Mouse (Mus musculus) heart, embryonic 14.5 days (tissue): Measurements from ENCODE around the gene Pnmal2. TPM values are rescaled to one million over a fixed set of nuclear protein-coding genes. Genes with fewer than 3 reads are reported as not detected.

Experiments
- ATAC-seq: fragments of 200-750 bp; cut with Nextera tagmentation; 2 replicates; pipeline ENCODE4 v1.8.0; 2017; ENCODE audit warnings: low read depth, moderate TSS enrichment; ENCODE audit not compliant: insufficient number of reproducible peaks, insufficient read depth, low FRiP score
- H3K27ac ChIP-seq, 2 experiments: fragments of 200-500 bp in 1 of 2; fragments of 300-500 bp in 1 of 2; sonication (generic) in 1 of 2; replicated peaks in 1 of 2; 2 replicates each; pipeline ENCODE4 v1.5.1; 2012 to 2014; ENCODE audit warnings: low read depth in 2 of 2, low read length in 2 of 2, control low read depth in 1 of 2, mild to moderate bottlenecking in 1 of 2, mixed read lengths in 1 of 2; ENCODE audit not compliant: control insufficient read depth in 1 of 2, insufficient read depth in 1 of 2
- H3K27me3 ChIP-seq: fragments of 300-500 bp; sonication (generic); 2 replicates; pipeline ENCODE4 v1.6.1; 2014; ENCODE audit warnings: mild to moderate bottlenecking, low read length, control low read depth; ENCODE audit not compliant: control insufficient read depth, insufficient read depth
- H3K36me3 ChIP-seq: fragments of 300-500 bp; sonication (generic); 2 replicates; pipeline ENCODE4 v1.6.1; 2014; ENCODE audit warnings: mild to moderate bottlenecking, control low read depth, low read length, mixed read lengths; ENCODE audit not compliant: control insufficient read depth, insufficient read depth
- H3K4me1 ChIP-seq, 2 experiments: fragments of 200-500 bp in 1 of 2; fragments of 300-500 bp in 1 of 2; sonication (generic) in 1 of 2; 2 replicates each; pipeline ENCODE4 v1.6.1; 2012 to 2014; ENCODE audit warnings: low read length in 2 of 2, control low read depth in 1 of 2, mixed read lengths in 1 of 2; ENCODE audit not compliant: control insufficient read depth in 2 of 2, insufficient read depth in 2 of 2
- H3K4me2 ChIP-seq: fragments of 300-500 bp; sonication (generic); 2 replicates; pipeline ENCODE4 v1.6.1; 2014; ENCODE audit warnings: mild to moderate bottlenecking, low read length
- H3K4me3 ChIP-seq, 2 experiments: fragments of 200-500 bp in 1 of 2; fragments of 300-500 bp in 1 of 2; sonication (generic) in 1 of 2; 2 replicates each; pipeline ENCODE4 v1.5.1; 2012 to 2014; ENCODE audit warnings: low read length in 2 of 2, mild to moderate bottlenecking in 2 of 2, control low read depth in 1 of 2, low read depth in 1 of 2, moderate library complexity in 1 of 2; ENCODE audit not compliant: control insufficient read depth in 1 of 2, insufficient read depth in 1 of 2
- H3K9ac ChIP-seq: fragments of 300-500 bp; sonication (generic); 2 replicates; pipeline ENCODE4 v1.6.1; 2014; ENCODE audit warnings: mild to moderate bottlenecking, low read length
- H3K9me3 ChIP-seq: fragments of 300-500 bp; sonication (generic); 2 replicates; pipeline ENCODE4 v1.6.1; 2016; ENCODE audit warnings: low read length, control low read depth; ENCODE audit not compliant: control insufficient read depth
- WGBS: fragments of 180-500 bp; shearing (Covaris S2); extraction: QIAGEN DNeasy Blood & Tissue Kit; methylation state at CpG from one replicate; pipeline ENCODE4 v1.1.7; 2014; 5-methylcytosine and 5-hydroxymethylcytosine counted together
- polyA plus RNA-seq: library from polyadenylated mRNA; unstranded; fragments of >200 nt; fragmentation: Nextera tagmentation; extraction: Ambion mirVana; gene quantifications from 2 replicates; pipeline ENCODE4 v1.2.1, GENCODE M21; 2014

Pnmal2 gene
- polyA plus RNA-seq, 1 experiment from 2014 or later = 2.8 TPM

DNA sequence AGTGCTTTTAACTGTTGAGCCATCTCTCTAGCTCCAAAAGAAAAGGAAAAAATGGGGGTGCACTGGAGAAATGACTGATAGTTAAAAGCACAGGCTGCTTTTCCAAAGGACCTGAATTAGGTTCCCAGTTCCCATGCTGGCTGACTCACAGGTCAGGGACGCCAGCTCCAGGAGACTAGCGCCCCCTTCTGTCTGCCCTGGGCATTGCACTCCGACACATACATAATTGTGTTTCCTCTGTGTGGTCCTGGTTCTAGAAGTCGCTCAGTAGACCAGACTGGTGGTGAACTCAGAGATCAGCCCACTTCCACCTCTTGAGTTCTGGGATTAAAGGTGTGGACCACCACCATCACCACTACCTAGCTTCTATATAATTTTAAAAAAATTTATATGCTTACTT lies 7.2 kb upstream of the Pnmal2 start:
- H3K4me2 ChIP-seq = no peak overlapping the region
- H3K27ac ChIP-seq = no peak overlapping the region
- ATAC-seq = no peak
- no peaks in the 10 kb centered on the region for H3K27me3 ChIP-seq
- peaks cover 6 to 12% of the 10 kb centered on the region in 2 experiments; a peak in 3 of 4 replicates for H3K4me1 ChIP-seq
- H3K9ac ChIP-seq = no peak overlapping the region
- no peak overlapping the region for H3K4me3 ChIP-seq
- 41% methylated on average over 4 of the region's 4 CpGs for WGBS
- H3K9me3 ChIP-seq = no peaks in the 10 kb centered on the region
- H3K36me3 ChIP-seq = no peaks in the 10 kb centered on the region

DNA sequence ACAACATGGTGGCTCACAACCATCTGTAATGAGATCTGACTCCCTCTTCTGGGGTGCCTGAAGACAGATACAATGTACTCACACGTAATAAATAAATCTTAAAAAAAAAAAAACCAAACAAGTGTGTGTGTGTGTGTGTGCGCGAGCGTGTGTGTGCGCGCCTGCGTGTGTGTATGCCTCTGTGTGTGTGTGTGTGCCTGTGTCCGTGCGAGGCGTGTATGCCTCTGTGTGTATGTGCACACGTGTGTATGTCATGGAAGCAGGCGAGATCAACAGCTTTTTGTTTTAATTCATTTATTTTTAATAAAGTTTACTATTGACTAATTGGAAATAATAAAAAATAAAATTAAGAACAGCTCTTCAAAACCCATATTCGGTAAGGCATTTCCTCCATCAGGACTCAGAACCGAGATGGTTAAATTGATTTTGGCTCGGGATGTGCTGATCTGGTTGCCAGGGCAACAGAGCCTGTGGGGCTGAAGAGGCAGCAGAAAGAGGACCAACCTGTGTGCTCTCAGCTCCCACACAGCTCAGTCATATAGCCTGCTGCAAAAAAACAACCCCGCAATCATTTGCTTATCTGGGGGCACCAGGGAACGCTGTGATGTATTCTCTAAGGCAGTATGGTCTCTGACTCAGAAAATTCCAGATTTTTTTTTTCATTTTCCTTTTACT lies 6.2 kb upstream of the Pnmal2 start:
- H3K4me3 ChIP-seq = no peak overlapping the region
- no peak overlapping the region for H3K4me2 ChIP-seq
- WGBS = 72% methylated on average over 17 of the region's 17 CpGs
- no peaks in the 10 kb centered on the region for H3K27me3 ChIP-seq
- ATAC-seq = no peak
- peaks cover 6 to 12% of the 10 kb centered on the region in 2 experiments; a peak in 3 of 4 replicates for H3K4me1 ChIP-seq
- no peaks in the 10 kb centered on the region for H3K36me3 ChIP-seq
- H3K9ac ChIP-seq = no peak overlapping the region
- no peaks in the 10 kb centered on the region for H3K9me3 ChIP-seq
- H3K27ac ChIP-seq = no peak overlapping the region

DNA sequence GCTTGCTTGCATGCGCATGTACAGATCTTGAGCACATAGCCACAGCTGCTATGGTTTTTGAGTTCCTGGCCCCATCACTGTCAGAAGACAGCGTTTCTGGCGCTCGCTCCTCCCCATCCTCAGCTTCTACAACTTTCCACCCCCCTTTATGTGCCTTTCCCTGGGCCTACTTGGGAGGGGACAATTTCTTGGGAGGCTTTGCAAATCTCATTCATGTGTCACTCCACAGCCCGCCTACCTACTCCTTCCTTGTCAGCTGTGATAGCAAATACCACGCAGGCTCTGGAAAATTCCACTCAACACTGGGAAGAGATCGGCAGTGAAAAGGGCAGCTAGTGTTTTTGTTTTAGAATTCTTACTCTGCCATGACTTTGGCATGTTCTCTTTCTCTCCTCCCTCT lies 4.2 kb upstream of the Pnmal2 start:
- Histone ChIP-seq H3K36me3 (no peaks in the 10 kb centered on the region), H3K4me1 (peaks cover 11 to 17% of the 10 kb centered on the region in 2 experiments), H3K4me3 (no peak overlapping the region), H3K27me3 (peaks cover 4% of the 10 kb centered on the region), H3K27ac (peak overlapping the region; percentile 10 to 30; a peak in 1 of 4 replicates), H3K4me2 (no peak overlapping the region), H3K9me3 (no peaks in the 10 kb centered on the region), H3K9ac (no peak overlapping the region)
- ATAC-seq = no peak
- 23% methylated on average over 7 of the region's 7 CpGs for WGBS

DNA sequence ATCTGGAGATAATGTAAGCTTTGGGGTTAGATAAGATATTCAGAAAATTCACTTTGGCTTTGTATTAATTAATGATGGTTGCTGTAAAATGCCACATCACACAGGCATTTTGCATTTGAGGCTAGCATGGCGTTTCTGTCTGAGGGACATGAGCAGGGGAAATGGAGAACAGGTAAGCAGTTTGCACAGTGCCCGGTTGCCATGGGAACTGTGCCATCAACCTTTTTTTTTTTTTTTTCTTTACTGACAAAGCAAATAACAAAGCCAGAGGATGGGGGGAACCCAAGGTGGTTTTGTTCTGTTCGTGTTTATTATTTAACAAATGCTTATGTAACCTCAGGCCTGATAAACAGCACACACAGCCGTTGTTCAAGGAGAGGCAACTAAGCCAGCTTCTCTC lies 1.6 kb upstream of the Pnmal2 start:
- Histone ChIP-seq H3K4me2 (no peak overlapping the region), H3K4me1 (peaks cover 28 to 37% of the 10 kb centered on the region in 2 experiments), H3K9me3 (no peaks in the 10 kb centered on the region), H3K9ac (no peak overlapping the region), H3K4me3 (no peak overlapping the region), H3K27me3 (peaks cover 29% of the 10 kb centered on the region), H3K36me3 (no peaks in the 10 kb centered on the region), H3K27ac (no peak overlapping the region)
- ATAC-seq = no peak
- WGBS = 69% methylated on average over 4 of the region's 4 CpGs

DNA sequence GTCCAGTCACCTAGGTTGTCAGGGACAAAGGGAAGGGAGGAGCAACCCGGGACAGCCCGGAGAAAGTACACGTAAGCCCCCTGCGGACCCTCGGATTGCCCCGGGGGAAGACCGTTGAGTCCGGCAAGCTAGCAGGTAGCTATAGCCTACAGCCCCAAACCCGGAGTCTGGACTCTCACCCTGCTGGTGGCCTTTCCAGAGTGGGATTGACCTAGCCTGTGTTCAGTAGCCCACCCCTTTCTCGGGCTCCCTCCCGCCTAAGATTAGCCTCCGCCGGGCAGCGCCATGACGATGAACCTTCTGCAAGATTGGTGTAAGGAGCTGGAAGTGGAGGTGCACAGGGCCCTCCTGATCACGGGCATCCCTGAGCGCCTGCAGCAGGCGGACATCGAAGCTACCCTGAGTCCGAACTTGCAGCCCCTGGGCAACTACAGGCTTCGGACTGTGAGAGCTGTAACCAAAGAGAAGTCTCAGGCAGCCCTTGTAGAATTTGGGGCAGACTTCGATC lies 380 bp downstream of the Pnmal2 start:
- Histone ChIP-seq H3K27me3 (peaks cover 42% of the 10 kb centered on the region), H3K9ac (peak overlapping the region; percentile 82), H3K27ac (no peak overlapping the region), H3K4me2 (peak overlapping the region; percentile 94), H3K9me3 (no peaks in the 10 kb centered on the region), H3K4me1 (peaks cover 34 to 51% of the 10 kb centered on the region in 2 experiments), H3K4me3 (peak overlapping the region; percentile 53 to 63), H3K36me3 (no peaks in the 10 kb centered on the region)
- 2% methylated on average over 22 of the region's 22 CpGs for WGBS
- ATAC-seq = no peak

DNA sequence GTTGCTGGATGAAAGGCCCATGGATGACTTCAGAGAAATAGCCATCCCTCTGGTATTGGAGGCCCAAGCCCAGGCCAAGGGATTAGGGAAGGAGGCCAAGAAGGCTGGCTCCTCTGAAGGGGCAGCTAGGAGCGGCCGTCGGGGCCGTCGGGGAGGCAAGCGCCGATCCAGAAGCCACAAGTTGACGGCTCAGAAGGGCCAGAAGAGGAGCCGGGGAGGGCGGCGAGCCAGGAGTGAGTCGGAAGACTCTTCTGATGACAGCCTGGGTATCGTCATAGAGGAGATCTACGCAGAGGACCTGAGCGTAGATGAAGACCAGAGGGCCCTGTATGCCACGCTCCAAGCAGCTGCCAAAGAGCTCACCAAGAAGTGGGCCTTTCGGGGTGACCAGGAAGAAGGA lies 937 bp downstream of the Pnmal2 start:
- H3K9ac ChIP-seq = no peak overlapping the region

DNA sequence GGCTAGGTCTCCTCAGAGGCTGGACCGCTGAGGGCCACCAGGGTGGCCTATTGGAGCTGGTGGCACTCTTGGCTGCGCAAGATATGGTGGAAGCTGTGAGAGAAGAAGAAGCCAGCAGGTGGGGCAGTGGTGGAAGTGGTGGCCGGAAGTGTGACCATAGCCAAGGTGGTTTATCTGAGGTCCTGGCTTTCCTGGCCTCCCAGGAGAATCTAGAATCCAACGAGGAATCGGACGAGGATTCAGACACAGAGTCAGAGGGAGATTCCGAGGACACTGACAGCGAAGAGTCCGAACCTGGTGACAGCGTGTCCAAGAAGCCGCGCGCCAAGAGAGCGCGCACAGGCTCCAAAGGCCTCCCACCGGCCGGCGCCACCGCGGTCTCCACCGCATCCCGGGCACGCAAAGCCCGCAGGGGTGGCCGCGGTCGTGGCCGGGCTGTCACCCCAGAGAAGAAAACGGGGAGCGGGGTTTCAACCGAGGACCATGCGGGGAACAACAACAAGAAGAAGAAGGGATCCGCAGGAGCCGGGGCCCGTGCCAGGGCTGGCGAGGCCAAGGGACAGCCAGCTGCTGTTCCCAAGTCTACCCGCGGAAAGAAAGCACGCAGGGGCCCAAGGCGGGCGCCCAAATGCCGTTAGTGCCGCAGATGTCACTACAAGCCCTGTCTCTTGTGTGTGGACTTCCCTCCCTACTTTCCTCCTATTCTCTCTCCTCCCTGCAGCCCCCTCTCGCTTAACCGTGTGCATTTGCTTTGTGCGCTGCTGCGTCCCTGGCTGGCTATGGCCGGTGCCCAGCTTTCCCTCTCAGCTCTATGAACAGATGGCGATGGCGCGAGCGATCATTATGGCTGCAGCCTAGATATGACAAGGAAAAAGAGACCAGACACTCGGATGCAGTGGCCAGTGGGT lies 2.2 kb downstream of the Pnmal2 start:
- H3K4me2 ChIP-seq = peak overlapping the region; percentile 77
- peak overlapping the region; percentile 57 for H3K9ac ChIP-seq
- H3K36me3 ChIP-seq = no peaks in the 10 kb centered on the region
- H3K27ac ChIP-seq = no peak overlapping the region
- peaks cover 42% of the 10 kb centered on the region for H3K27me3 ChIP-seq
- H3K4me1 ChIP-seq = peaks cover 29 to 43% of the 10 kb centered on the region in 2 experiments
- 4% methylated on average over 52 of the region's 53 CpGs for WGBS
- peak overlapping the region; percentile 34 to 43 for H3K4me3 ChIP-seq
- no peaks in the 10 kb centered on the region for H3K9me3 ChIP-seq
- no peak for ATAC-seq

More for the DNA sequence above, 937 bp downstream of the Pnmal2 start:
- peak overlapping the region; percentile 94 for H3K4me2 ChIP-seq
- H3K27me3 ChIP-seq = peaks cover 42% of the 10 kb centered on the region
- no peaks in the 10 kb centered on the region for H3K36me3 ChIP-seq
- H3K9me3 ChIP-seq = no peaks in the 10 kb centered on the region
- H3K27ac ChIP-seq = no peak overlapping the region
- peak overlapping the region in 1 of 2 experiments; percentile 63; a peak in 2 of 4 replicates for H3K4me3 ChIP-seq
- WGBS = 12% methylated on average over 17 of the region's 17 CpGs
- ATAC-seq = no peak
- peaks cover 29 to 48% of the 10 kb centered on the region in 2 experiments for H3K4me1 ChIP-seq
